Mouse (Mus musculus): ENCODE results near the gene Gpr143. TPM values are rescaled to one million over a fixed set of nuclear protein-coding genes. Genes with fewer than 3 reads are reported as not detected.

The Gpr143 gene
- polyA plus RNA-seq, 1 experiment: not detected

- no peak overlapping the region for H3K27ac ChIP-seq (ENCODE audit: insufficient read depth, low read length)
- no peaks in the 10 kb centered on the region for H3K4me1 ChIP-seq (ENCODE audit: control insufficient read depth, insufficient read depth, low read length)
- TF ChIP-seq POLR2A (IDR thresholded peaks at IDR 0.05; ENCODE audit: low read depth, low read length): no peak
- no peak for TF ChIP-seq CTCF (IDR thresholded peaks at IDR 0.05; ENCODE audit: borderline replicate concordance, insufficient read depth, low read length)
- H3K4me3 ChIP-seq (ENCODE audit: insufficient read depth, low read length): no peak overlapping the region
These were observed 73.5 kb downstream of the Gpr143 start for GRCm38 (mm10) chrX:152855076-152855772.

Other genes starting within 250 kb of the Gpr143 start
- gene Cldn34a, start 218.6 kb upstream of the Gpr143 start, polyA plus RNA-seq (2011; ENCODE audit: insufficient read length, low read depth, missing spikeins): not detected in 2 replicates
- gene Shroom2, start 12.5 kb upstream of the Gpr143 start, polyA plus RNA-seq (2011; ENCODE audit: insufficient read length, low read depth, missing spikeins): 3.8 and 4.5 TPM in 2 replicates
- gene Usp51, start 224.5 kb downstream of the Gpr143 start, polyA plus RNA-seq (2011; ENCODE audit: insufficient read length, low read depth, missing spikeins): 0.23 and 0.37 TPM in 2 replicates

Data from embryonic fibroblast, embryonic 13.5 days (primary cell).